Mouse (Mus musculus): ENCODE measurements around the gene Brinp2. TPM values are rescaled to one million over a fixed set of nuclear protein-coding genes. Genes with fewer than 3 reads are reported as not detected.
A peak's percentile ranks its signal among the peaks of the same experiment; 100 is the strongest.

Gene Brinp2
- polyA plus RNA-seq, 1 experiment: 0.35 TPM

DNA sequence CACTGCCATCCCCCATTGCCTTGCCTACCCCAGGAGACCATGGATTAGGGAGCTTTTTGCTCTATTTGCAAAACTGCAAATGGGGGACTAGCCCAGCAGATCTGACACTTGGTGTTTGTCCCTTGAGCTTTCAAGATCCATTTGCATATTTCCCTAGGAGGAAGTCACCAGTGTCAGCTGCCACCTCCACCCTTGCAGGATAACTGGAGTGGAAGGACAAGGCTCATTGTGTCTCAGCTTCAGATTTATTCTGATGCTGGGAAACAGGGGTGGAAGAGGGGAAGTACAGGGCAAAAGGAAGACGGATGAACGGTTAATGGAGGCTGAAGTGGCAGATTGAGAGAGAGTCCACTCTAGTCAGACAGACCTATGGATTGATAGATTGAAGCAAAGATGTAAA is 129.4 kb downstream of the Brinp2 start:
- TF ChIP-seq POLR2A (IDR thresholded peaks at IDR 0.05; ENCODE audit: borderline replicate concordance, control insufficient read depth, low read depth, low read length) (no peak), CTCF (IDR thresholded peaks at IDR 0.05; ENCODE audit: control insufficient read depth, insufficient read depth, low read length) (no peak)

DNA sequence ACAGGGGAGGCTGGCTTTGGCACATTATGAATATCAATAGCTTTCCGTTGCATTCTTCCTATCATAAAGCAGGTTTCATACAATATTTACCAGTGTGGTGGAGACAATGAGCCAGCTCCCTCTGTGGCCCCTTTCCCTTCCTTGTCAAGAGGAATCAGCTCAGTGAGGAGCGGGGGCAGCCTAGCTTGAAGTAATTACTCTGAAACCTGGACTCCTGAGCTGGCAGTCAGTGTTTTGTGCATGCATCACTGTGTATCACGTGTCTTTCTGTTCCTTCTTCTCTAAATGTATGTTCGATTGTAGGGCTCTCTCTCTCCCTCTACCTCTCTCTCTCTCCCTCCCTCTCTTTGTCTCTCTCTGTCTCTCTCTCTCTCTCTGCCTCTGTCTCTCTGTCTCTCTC is 135.1 kb downstream of the Brinp2 start:
- no peak overlapping the region for H3K4me3 ChIP-seq (replicated peaks; ENCODE audit: control insufficient read depth, low read depth, low read length)
- WGBS: 31% methylated on average over 4 of the region's 4 CpGs
- H3K4me1 ChIP-seq (ENCODE audit: control insufficient read depth, insufficient read depth, low read length): no peaks in the 10 kb centered on the region
- no peak for TF ChIP-seq POLR2A (IDR thresholded peaks at IDR 0.05; ENCODE audit: borderline replicate concordance, control insufficient read depth, low read depth, low read length)
- no peak for TF ChIP-seq CTCF (IDR thresholded peaks at IDR 0.05; ENCODE audit: control insufficient read depth, insufficient read depth, low read length)
- no peak overlapping the region for H3K27ac ChIP-seq (ENCODE audit: control insufficient read depth, insufficient read depth, low read depth, low read length, poor library complexity)

More for the DNA sequence above, 129.4 kb downstream of the Brinp2 start:
- no peak overlapping the region for H3K4me3 ChIP-seq (replicated peaks; ENCODE audit: control insufficient read depth, low read depth, low read length)
- WGBS: 75% methylated on average over 2 of the region's 2 CpGs
- peaks cover 2% of the 10 kb centered on the region for H3K4me1 ChIP-seq (ENCODE audit: control insufficient read depth, insufficient read depth, low read length)
- no peak overlapping the region for H3K27ac ChIP-seq (ENCODE audit: control insufficient read depth, insufficient read depth, low read depth, low read length, poor library complexity)

DNA sequence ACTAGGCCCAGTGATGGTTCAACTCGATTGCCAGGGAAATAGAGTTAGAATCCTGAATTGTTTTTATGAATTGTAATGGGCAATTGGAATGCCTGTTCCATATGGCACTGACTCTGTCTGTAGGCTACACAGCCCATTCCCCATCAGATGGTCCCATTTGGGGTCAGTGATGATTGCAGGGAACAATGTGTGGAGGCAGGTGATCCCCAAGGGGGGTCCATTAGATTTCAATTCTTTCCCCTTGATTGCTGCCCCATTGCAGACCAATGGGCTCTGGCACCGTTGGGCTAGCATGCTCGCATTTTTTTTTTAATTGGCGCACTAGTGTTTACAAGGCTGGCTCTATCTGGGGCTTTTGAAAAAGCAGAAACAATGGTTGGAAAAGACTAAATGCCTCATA is 136.0 kb downstream of the Brinp2 start:
- no peak overlapping the region for H3K4me3 ChIP-seq (replicated peaks; ENCODE audit: control insufficient read depth, low read depth, low read length)
- no peak for TF ChIP-seq CTCF (IDR thresholded peaks at IDR 0.05; ENCODE audit: control insufficient read depth, insufficient read depth, low read length)
- no peak for TF ChIP-seq POLR2A (IDR thresholded peaks at IDR 0.05; ENCODE audit: borderline replicate concordance, control insufficient read depth, low read depth, low read length)
- 75% methylated on average over 4 of the region's 4 CpGs for WGBS
- H3K27ac ChIP-seq (ENCODE audit: control insufficient read depth, insufficient read depth, low read depth, low read length, poor library complexity): no peak overlapping the region
- no peaks in the 10 kb centered on the region for H3K4me1 ChIP-seq (ENCODE audit: control insufficient read depth, insufficient read depth, low read length)

DNA sequence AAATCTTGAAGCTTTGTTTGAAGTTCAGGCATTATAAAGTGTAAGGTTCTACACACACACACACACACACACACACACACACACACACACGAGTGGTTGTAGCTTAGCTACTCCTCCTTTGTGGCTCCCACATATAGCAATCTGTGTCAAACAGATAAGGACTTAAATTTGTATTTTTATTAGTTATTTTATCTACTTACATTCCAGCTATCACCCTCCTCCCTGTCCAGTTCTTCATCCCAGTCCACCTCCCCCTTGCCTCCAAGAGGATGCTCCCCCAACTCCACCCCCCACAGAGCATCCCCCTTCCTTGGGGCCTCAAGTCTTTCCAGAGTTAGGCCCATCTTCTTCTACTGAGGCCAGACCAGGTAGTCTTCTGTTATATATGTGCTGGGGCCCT is 137.4 kb downstream of the Brinp2 start:
- 40% methylated on average over 1 of the region's 1 CpGs for WGBS
- Histone ChIP-seq H3K4me1 (ENCODE audit: control insufficient read depth, insufficient read depth, low read length) (no peaks in the 10 kb centered on the region), H3K4me3 (replicated peaks; ENCODE audit: control insufficient read depth, low read depth, low read length) (no peak overlapping the region), H3K27ac (ENCODE audit: control insufficient read depth, insufficient read depth, low read depth, low read length, poor library complexity) (no peak overlapping the region)
- no peak for TF ChIP-seq POLR2A (IDR thresholded peaks at IDR 0.05; ENCODE audit: borderline replicate concordance, control insufficient read depth, low read depth, low read length)
- no peak for TF ChIP-seq CTCF (IDR thresholded peaks at IDR 0.05; ENCODE audit: control insufficient read depth, insufficient read depth, low read length)

DNA sequence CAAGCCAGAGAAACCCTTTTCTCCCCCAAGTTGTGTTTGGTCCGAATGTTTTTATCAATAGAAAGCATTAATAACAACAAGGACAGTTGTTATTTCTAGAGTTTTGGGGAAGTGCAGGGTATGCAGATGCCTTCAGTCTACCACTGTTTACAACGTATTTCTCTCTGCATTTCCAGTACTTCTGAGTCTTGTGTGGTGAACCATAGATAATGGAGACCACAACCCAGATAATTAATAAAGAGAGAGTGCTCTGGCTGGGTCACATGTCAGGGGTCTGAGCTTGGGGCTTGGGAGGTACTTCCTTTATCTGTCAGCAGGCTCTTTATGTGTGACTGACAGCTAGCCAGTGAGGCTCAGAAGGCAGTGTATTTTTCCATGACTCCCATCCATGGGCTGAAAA is 137.8 kb downstream of the Brinp2 start:
- WGBS: 38% methylated on average over 2 of the region's 2 CpGs
- H3K4me1 ChIP-seq (ENCODE audit: control insufficient read depth, insufficient read depth, low read length): no peaks in the 10 kb centered on the region

DNA sequence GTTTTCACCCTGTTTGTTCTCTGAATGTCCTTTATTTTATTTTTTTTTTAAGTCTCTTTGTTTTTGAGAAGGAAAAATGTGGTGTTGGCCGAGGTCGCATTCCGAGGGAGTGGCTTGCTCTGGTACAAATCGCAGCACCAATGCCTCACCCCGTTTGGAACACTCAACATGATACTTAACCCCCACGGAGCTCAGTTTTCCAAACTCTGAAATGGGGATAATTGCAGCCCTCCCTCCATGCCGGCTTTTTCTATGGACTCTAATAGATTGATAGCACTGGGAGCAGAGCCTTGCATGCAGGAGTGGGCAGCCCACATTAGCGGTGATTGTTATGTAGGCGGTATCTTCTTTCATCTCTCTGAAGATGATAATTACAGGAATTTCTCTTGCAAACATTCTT is 140.5 kb downstream of the Brinp2 start:
- H3K4me3 ChIP-seq (replicated peaks; ENCODE audit: control insufficient read depth, low read depth, low read length): no peak overlapping the region
- no peak for TF ChIP-seq POLR2A (IDR thresholded peaks at IDR 0.05; ENCODE audit: borderline replicate concordance, control insufficient read depth, low read depth, low read length)
- TF ChIP-seq CTCF (IDR thresholded peaks at IDR 0.05; ENCODE audit: control insufficient read depth, insufficient read depth, low read length): no peak
- no peak overlapping the region for H3K27ac ChIP-seq (ENCODE audit: control insufficient read depth, insufficient read depth, low read depth, low read length, poor library complexity)
- 79% methylated on average over 9 of the region's 9 CpGs for WGBS
- no peaks in the 10 kb centered on the region for H3K4me1 ChIP-seq (ENCODE audit: control insufficient read depth, insufficient read depth, low read length)

More for the DNA sequence above, 137.8 kb downstream of the Brinp2 start:
- TF ChIP-seq CTCF (IDR thresholded peaks at IDR 0.05; ENCODE audit: control insufficient read depth, insufficient read depth, low read length) (no peak), POLR2A (IDR thresholded peaks at IDR 0.05; ENCODE audit: borderline replicate concordance, control insufficient read depth, low read depth, low read length) (no peak)
- Histone ChIP-seq H3K27ac (ENCODE audit: control insufficient read depth, insufficient read depth, low read depth, low read length, poor library complexity) (no peak overlapping the region), H3K4me3 (replicated peaks; ENCODE audit: control insufficient read depth, low read depth, low read length) (no peak overlapping the region)

DNA sequence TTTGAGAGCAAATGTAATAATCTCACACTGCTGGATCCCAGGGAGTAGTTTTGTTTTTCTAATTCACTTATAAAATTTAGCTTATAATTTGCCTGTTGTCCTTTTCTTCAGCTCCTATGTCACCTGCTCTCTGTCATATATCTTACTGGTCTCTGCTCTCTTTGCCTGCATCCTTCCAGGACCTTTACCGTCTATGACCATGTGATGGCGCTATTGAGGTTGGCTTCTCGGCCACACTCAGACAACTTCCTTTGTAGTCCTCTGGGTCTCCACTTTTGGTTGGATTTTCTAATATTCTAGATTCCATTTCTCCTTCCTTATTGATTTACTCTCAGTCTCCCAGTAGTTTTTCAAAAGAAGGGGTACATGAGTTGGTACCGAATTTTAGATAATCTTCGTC is 141.4 kb downstream of the Brinp2 start:
- 42% methylated on average over 5 of the region's 5 CpGs for WGBS
- Histone ChIP-seq H3K4me3 (replicated peaks; ENCODE audit: control insufficient read depth, low read depth, low read length) (no peak overlapping the region), H3K4me1 (ENCODE audit: control insufficient read depth, insufficient read depth, low read length) (no peaks in the 10 kb centered on the region), H3K27ac (ENCODE audit: control insufficient read depth, insufficient read depth, low read depth, low read length, poor library complexity) (no peak overlapping the region)
- TF ChIP-seq POLR2A (IDR thresholded peaks at IDR 0.05; ENCODE audit: borderline replicate concordance, control insufficient read depth, low read depth, low read length): no peak
- peak; percentile 31; the same call in 1 of the 2 replicates for TF ChIP-seq CTCF (IDR thresholded peaks at IDR 0.05; ENCODE audit: control insufficient read depth, insufficient read depth, low read length)

DNA sequence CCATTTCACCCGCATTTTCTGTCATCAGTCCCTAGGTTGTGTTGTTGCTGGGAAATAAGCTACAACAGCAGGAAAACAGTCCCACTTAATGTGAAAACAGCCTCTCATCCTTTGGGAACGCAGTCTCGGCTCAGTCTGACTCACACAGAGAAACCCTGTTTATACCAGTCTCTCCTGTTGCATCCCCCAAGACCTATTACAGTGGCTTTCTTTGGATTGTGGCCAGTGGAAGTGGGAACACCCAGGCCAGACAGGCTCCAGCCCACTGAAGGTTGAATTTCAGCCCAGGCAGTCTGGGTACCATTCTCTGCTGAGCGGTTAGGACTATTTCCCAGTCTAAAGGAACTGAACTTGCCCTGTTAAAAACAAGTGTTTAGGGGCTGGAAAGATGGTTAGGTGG is 142.4 kb downstream of the Brinp2 start:
- no peak overlapping the region for H3K27ac ChIP-seq (ENCODE audit: control insufficient read depth, insufficient read depth, low read depth, low read length, poor library complexity)
- WGBS: 83% methylated on average over 4 of the region's 4 CpGs
- TF ChIP-seq POLR2A (IDR thresholded peaks at IDR 0.05; ENCODE audit: borderline replicate concordance, control insufficient read depth, low read depth, low read length) (no peak), CTCF (IDR thresholded peaks at IDR 0.05; ENCODE audit: control insufficient read depth, insufficient read depth, low read length) (no peak)

DNA sequence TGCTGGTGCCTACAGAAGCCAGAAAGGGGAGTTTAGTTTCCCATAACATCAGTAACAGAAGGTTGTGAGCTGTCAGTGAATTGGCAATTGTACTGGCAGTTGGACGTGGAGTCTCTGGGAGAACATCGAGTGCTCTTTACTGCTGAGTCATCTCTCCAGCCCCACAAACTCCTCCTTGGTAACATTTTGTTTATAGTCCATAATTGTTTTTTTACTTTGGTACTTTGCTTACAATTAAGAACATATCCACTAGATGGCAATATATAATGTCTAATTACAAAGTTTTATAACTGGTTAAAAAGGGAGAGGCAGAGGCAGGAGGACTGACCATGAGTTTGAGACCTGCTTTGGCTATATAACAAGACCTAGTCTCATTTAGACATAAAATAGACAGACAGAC is 148.5 kb downstream of the Brinp2 start:
- no peak overlapping the region for H3K4me3 ChIP-seq (replicated peaks; ENCODE audit: control insufficient read depth, low read depth, low read length)
- TF ChIP-seq CTCF (IDR thresholded peaks at IDR 0.05; ENCODE audit: control insufficient read depth, insufficient read depth, low read length) (no peak), POLR2A (IDR thresholded peaks at IDR 0.05; ENCODE audit: borderline replicate concordance, control insufficient read depth, low read depth, low read length) (no peak)
- WGBS: 38% methylated on average over 2 of the region's 2 CpGs
- H3K4me1 ChIP-seq (ENCODE audit: control insufficient read depth, insufficient read depth, low read length): no peaks in the 10 kb centered on the region
- H3K27ac ChIP-seq (ENCODE audit: control insufficient read depth, insufficient read depth, low read depth, low read length, poor library complexity): no peak overlapping the region

More for the DNA sequence above, 142.4 kb downstream of the Brinp2 start:
- no peaks in the 10 kb centered on the region for H3K4me1 ChIP-seq (ENCODE audit: control insufficient read depth, insufficient read depth, low read length)
- no peak overlapping the region for H3K4me3 ChIP-seq (replicated peaks; ENCODE audit: control insufficient read depth, low read depth, low read length)

Measured in bone marrow, adult 2 months (tissue).